Comparison of ENCODE assay signal across 21 mouse cellular contexts in genomic region chr9:23969736-23970135, GRCm38 (mm10).
DNase-seq lines count a peak whose midpoint lies in the region; ATAC-seq lines count a peak whose summit lies in the region.
"Had no signal": no experiment of that assay in that cellular context is flagged by ENCODE, and none has a peak within 500 bp of the region (broad histone marks: within the 10 kb centered on the region; RNA-seq: fewer than 3 reads in every experiment).

No protein-coding gene starts in this region.

- WGBS in forebrain, embryonic 16.5 days, result 87% methylated on average over 2 of the region's 2 CpGs

- H3K27me3 ChIP-seq in forebrain, embryonic 16.5 days (replicated peaks; ENCODE audit: control insufficient read depth, insufficient read depth, low read length), result no peaks in the 10 kb centered on the region
- H3K27me3 ChIP-seq: CH12.LX, Patski had no signal

- H3K4me1 ChIP-seq in forebrain, embryonic 16.5 days (replicated peaks; ENCODE audit: control insufficient read depth, insufficient read depth, low read length), result no peaks in the 10 kb centered on the region

- peak; percentile 53 for DNase-seq in 3T3-L1 (ENCODE audit: low read depth, low spot score)
- DNase-seq in NIH3T3 (ENCODE audit: low read depth), result peak; percentile 91
- no peak for DNase-seq in spleen, adult 12 weeks (ENCODE audit: low spot score)
- DNase-seq: adrenal gland, adult 2 months; adrenal gland, adult 8-10 months; adrenal gland, postnatal 10 days; adrenal gland, postnatal 14 days; adrenal gland, postnatal 25 days; adrenal gland, postnatal 36 days; B cell, adult 2 months; cerebellum, adult 11 months; cerebellum, adult 11-12 months; cerebellum, adult 18-20 months; cerebellum, adult 2 months; cerebellum, adult 8-10 months had no signal

- H3K36me3 ChIP-seq in forebrain, embryonic 16.5 days (ENCODE audit: control insufficient read depth, insufficient read depth), result no peaks in the 10 kb centered on the region
- H3K36me3 ChIP-seq: G1E had no signal

- no peak overlapping the region for H3K4me3 ChIP-seq in forebrain, embryonic 16.5 days (replicated peaks; ENCODE audit: low read length)

- H3K9me3 ChIP-seq in forebrain, embryonic 16.5 days (ENCODE audit: control insufficient read depth, low read length), result no peaks in the 10 kb centered on the region
- H3K9me3 ChIP-seq: G1E had no signal

- no peak overlapping the region for H3K9ac ChIP-seq in forebrain, embryonic 16.5 days (replicated peaks; ENCODE audit: low read depth, low read length)

- no peak overlapping the region for H3K4me2 ChIP-seq in forebrain, embryonic 16.5 days (ENCODE audit: low read length)

- no peak overlapping the region for H3K27ac ChIP-seq in forebrain, embryonic 16.5 days (ENCODE audit: low read length)

- ATAC-seq in forebrain, embryonic 16.5 days, result no peak
- ATAC-seq: activated CD4-positive, CD25-positive, alpha-beta regulatory T cell, adult 4 months; CD4-positive, CD25-positive, alpha-beta regulatory T cell, adult 4 months; Patski had no signal
